Mouse (Mus musculus): ENCODE data around the gene Gm42674.

GRCm38 (mm10) chr3:90609102-90609501, 7.4 kb downstream of the Gm42674 start:
- TF ChIP-seq FLI1 (IDR thresholded peaks at IDR 0.05; ENCODE audit: low read length): no peak
- no peak for TF ChIP-seq GATA1 (IDR thresholded peaks at IDR 0.05; ENCODE audit: borderline replicate concordance, low read length)

All from megakaryocyte, embryonic 14.5 days (primary cell).